Mouse (Mus musculus) heart, adult 2 months (tissue): Measurements from ENCODE around the gene Htr1d.

Source experiments
- CTCF ChIP-seq: fragments of 200-600 bp; IDR thresholded peaks from 2 replicates; pipeline ENCODE4 v1.8.1; 2022; ENCODE audit warnings: antibody characterized with exemption, mild to moderate bottlenecking, moderate library complexity
- POLR2A ChIP-seq: fragments of 200-500 bp; IDR thresholded peaks from 2 replicates; pipeline ENCODE4 v1.6.1; 2011; ENCODE audit warnings: mild to moderate bottlenecking, low read depth, low read length, control low read depth; ENCODE audit not compliant: insufficient read depth

DNA sequence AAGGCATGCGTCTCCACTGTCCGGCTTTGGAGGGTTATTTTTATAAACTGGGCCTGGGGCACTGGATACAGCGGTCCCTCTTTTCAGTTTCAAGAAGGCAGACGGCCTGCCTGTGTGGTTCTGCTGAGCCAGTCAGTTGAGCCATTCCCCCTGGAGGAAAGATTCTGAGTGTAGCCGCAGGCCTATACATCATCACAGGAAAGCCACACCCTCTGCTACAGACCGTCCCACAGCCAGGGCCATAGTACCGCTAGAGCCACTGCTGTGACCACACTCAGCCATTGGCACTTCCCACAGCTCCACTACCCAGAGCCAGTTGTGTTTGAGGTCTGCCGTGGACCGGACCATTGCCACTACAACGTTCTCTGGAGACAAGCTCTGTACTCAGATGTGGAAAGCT, 21.5 kb upstream of the Htr1d start:
- TF ChIP-seq CTCF (no peak), POLR2A (no peak)
